Mouse (Mus musculus): ENCODE results near the gene A630023A22Rik. TPM values are rescaled to one million over a fixed set of nuclear protein-coding genes. Genes with fewer than 3 reads are reported as not detected.

The A630023A22Rik gene
- polyA plus RNA-seq, 1 experiment: not detected

DNA sequence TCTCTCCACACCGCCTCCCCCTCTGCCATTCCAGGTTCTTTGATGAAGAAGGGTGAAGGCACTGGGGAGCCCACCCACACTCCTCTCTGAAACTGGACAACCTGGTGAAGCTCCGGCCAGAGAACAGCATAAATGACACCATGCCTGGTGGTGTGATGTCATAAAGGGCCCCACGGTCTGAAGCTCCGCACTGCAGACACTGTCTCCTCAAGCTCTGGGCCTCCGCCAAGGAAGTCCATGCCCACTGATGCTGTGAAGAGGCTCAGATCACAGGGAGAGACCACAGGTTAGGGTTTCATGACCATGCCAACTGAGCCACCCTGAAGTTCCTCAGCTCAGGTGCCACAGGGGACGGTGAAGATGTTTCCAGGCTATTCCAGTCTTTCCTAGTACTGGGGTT, 50.0 kb downstream of the A630023A22Rik start, which contains the start of gene Antxrl:
Gene Antxrl (plus strand): TSS at position 192 of the 400 bp plus-strand sequence.
- TF ChIP-seq CTCF (IDR thresholded peaks at IDR 0.05; ENCODE audit: extremely low read depth, insufficient read depth, low read length) (no peak), POLR2A (IDR thresholded peaks at IDR 0.05; ENCODE audit: extremely low read depth, insufficient read depth, low read length) (no peak)

DNA sequence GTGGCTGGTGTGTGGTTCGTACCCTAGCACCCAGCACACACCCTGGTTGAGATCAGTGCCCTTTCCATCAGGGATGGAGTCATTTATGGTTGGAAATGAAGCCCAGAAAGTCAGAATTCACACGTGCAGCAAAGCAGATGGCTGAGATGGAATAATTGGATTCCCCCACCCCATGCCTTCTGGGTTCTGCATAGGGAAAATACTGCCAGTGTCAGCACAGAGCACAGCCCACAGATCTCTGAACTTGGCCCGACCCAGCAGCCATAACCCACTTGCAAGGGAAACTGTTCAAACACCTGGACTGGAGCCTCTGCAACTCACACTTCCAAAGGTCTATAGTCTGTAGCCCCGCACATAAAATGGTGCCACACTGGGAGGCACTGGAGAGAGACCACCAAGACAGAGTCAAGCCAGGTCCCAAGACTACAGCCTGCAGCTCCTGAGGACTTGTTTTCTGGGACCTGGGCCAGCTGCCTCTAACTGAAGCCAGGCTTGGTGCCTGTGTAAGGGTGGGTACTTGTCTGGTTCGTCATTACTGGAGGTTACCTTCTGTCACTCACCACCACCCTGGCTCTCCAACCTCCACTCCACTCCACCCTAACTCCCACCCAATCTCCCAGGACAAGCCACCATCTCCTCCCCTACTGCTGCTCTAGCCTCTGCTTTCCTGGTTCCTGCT, 52.3 kb downstream of the A630023A22Rik start:
- no peak for TF ChIP-seq CTCF (IDR thresholded peaks at IDR 0.05; ENCODE audit: extremely low read depth, insufficient read depth, low read length)
- TF ChIP-seq POLR2A (IDR thresholded peaks at IDR 0.05; ENCODE audit: extremely low read depth, insufficient read depth, low read length): no peak
- Histone ChIP-seq H3K27ac (ENCODE audit: insufficient read depth, low read length) (no peak overlapping the region), H3K4me1 (ENCODE audit: control insufficient read depth, insufficient read depth, low read length) (no peaks in the 10 kb centered on the region), H3K4me3 (ENCODE audit: insufficient read depth, low read length) (no peak overlapping the region)

More for the DNA sequence above, 50.0 kb downstream of the A630023A22Rik start, which contains the start of gene Antxrl:
- no peak within 1 kb of the TSS for H3K4me3 ChIP-seq (ENCODE audit: insufficient read depth, low read length)
- H3K27ac ChIP-seq (ENCODE audit: insufficient read depth, low read length): no peak within 1 kb of the TSS
- H3K4me1 ChIP-seq (ENCODE audit: control insufficient read depth, insufficient read depth, low read length): no peaks in the 10 kb centered on the region

DNA sequence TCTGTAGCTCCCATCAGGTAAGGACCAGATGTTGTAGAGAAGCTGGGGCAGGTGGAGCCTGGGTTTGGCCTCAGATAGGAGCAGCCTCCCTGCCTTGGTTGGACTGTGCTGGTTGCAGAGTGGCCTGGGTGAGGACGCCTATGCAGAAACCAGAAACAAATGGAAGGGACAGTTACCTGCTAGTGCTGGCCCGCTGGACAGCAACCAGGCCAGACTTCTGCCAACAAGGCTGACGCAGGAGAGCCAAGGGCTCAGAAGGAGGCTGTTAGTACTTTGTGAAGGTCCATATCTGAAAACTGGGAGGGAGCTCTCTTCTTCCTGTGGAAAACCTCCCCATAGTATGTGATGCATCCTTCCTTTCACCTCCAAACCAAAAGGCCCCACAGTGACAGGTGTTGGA, 59.2 kb downstream of the A630023A22Rik start:
- H3K27ac ChIP-seq (ENCODE audit: insufficient read depth, low read length): no peak overlapping the region
- no peak for TF ChIP-seq CTCF (IDR thresholded peaks at IDR 0.05; ENCODE audit: extremely low read depth, insufficient read depth, low read length)
- TF ChIP-seq POLR2A (IDR thresholded peaks at IDR 0.05; ENCODE audit: extremely low read depth, insufficient read depth, low read length): no peak
- no peaks in the 10 kb centered on the region for H3K4me1 ChIP-seq (ENCODE audit: control insufficient read depth, insufficient read depth, low read length)
- no peak overlapping the region for H3K4me3 ChIP-seq (ENCODE audit: insufficient read depth, low read length)

DNA sequence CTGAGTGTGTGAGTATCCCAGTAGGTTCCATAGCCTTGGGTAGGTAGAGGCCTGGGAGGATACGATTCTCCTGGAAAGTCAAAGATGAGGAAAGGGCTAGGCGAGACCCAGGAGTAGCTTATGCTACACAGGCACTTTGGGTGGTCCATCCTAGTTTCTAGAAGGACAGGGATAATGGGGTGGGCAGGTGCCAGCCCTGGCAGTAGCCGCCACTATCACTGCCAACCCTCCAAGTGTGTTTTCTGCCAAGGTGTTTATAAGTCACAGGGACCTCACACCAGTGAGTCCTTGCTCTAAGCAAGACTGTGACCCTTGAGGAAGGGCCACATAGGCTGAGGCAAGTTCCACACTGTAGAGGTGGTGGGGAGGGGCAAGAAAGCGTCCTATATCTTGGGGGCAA, 61.3 kb downstream of the A630023A22Rik start:
- no peak for TF ChIP-seq CTCF (IDR thresholded peaks at IDR 0.05; ENCODE audit: extremely low read depth, insufficient read depth, low read length)
- no peak for TF ChIP-seq POLR2A (IDR thresholded peaks at IDR 0.05; ENCODE audit: extremely low read depth, insufficient read depth, low read length)

DNA sequence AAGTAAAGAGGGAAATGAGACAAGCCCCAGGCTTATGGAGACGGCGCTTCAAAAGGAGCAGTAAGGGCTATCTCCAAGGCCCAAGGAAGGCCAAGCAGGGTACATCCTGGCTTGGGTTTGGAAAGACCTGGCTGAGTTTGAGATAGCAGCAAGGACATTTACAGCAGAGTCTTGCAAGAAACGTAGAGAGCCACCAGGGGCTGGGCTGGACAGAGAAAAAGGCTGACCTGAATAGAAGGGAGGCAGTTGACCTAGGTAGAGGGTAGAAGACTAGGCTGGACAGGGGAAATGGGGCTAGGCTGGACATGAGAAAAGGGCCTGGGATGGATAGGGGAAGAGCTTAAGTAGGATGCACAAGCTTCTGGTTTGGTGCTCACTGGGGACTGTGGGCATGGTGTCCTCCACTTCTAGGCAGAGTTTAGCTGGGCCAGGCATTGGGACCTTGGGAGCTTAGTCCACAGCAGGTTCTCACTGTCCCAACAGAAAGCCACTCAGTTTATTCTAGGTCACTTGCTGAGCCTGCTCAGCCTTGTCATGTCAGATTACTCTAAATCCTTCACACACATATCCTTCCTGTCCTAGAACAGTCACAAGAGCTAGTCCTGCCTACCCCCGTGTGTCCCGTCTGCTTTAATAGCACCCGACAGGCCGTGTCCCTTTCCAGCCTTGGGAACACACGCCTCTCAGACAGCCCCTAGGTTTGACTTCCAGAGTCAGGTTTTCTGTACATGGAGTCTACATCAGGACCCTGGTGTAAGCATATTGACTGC, 68.5 kb downstream of the A630023A22Rik start:
- no peak overlapping the region for H3K4me3 ChIP-seq (ENCODE audit: insufficient read depth, low read length)
- TF ChIP-seq POLR2A (IDR thresholded peaks at IDR 0.05; ENCODE audit: extremely low read depth, insufficient read depth, low read length): no peak
- no peak for TF ChIP-seq CTCF (IDR thresholded peaks at IDR 0.05; ENCODE audit: extremely low read depth, insufficient read depth, low read length)
- no peaks in the 10 kb centered on the region for H3K4me1 ChIP-seq (ENCODE audit: control insufficient read depth, insufficient read depth, low read length)
- H3K27ac ChIP-seq (ENCODE audit: insufficient read depth, low read length): no peak overlapping the region

More for the DNA sequence above, 61.3 kb downstream of the A630023A22Rik start:
- no peak overlapping the region for H3K4me3 ChIP-seq (ENCODE audit: insufficient read depth, low read length)
- no peak overlapping the region for H3K27ac ChIP-seq (ENCODE audit: insufficient read depth, low read length)
- H3K4me1 ChIP-seq (ENCODE audit: control insufficient read depth, insufficient read depth, low read length): no peaks in the 10 kb centered on the region

DNA sequence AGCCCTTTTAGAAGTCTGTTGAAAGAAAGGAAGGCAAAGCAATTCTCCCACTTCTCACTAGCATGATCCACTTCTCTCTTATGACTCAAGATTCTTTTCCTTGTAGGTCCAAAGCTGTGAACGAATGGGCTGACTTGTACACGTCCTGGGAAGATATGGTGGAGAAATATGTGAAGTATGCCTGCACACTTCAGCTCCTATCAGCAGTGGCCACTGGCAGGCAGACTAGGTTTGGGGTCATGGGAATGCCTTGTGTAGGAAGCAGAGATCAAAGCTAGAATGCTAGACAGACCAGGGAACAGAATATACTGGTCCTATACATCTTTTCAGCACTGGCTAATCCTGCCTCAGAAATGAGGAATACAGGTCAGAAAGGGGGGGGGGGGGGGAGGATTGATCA, 75.8 kb downstream of the A630023A22Rik start:
- Histone ChIP-seq H3K27ac (ENCODE audit: insufficient read depth, low read length) (no peak overlapping the region), H3K4me3 (ENCODE audit: insufficient read depth, low read length) (no peak overlapping the region), H3K4me1 (ENCODE audit: control insufficient read depth, insufficient read depth, low read length) (no peaks in the 10 kb centered on the region)
- no peak for TF ChIP-seq POLR2A (IDR thresholded peaks at IDR 0.05; ENCODE audit: extremely low read depth, insufficient read depth, low read length)
- no peak for TF ChIP-seq CTCF (IDR thresholded peaks at IDR 0.05; ENCODE audit: extremely low read depth, insufficient read depth, low read length)

DNA sequence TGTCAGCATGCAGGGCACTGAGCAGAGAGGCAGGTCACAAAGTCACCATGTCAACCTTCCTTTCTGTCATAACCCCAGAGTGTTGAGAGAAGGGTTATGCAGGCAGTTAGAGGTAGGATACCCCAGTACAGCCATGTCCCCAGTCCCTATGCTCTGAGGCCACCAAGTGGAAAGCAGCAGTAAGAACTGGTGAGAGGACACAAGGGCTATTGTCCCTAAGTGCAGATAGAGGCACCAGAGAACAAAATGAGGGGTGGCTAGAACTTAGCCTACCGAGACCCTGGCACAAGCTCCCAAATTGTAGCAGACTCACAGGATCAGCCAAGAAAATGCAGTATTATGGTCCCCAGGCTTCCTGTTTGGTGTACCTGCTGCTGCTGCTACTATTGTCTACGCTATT, 85.6 kb downstream of the A630023A22Rik start:
- H3K4me3 ChIP-seq (ENCODE audit: insufficient read depth, low read length): no peak overlapping the region
- no peak overlapping the region for H3K27ac ChIP-seq (ENCODE audit: insufficient read depth, low read length)
- TF ChIP-seq POLR2A (IDR thresholded peaks at IDR 0.05; ENCODE audit: extremely low read depth, insufficient read depth, low read length) (no peak), CTCF (IDR thresholded peaks at IDR 0.05; ENCODE audit: extremely low read depth, insufficient read depth, low read length) (peak; percentile 22; the same call in 1 of the 2 replicates)
- H3K4me1 ChIP-seq (ENCODE audit: control insufficient read depth, insufficient read depth, low read length): no peaks in the 10 kb centered on the region

DNA sequence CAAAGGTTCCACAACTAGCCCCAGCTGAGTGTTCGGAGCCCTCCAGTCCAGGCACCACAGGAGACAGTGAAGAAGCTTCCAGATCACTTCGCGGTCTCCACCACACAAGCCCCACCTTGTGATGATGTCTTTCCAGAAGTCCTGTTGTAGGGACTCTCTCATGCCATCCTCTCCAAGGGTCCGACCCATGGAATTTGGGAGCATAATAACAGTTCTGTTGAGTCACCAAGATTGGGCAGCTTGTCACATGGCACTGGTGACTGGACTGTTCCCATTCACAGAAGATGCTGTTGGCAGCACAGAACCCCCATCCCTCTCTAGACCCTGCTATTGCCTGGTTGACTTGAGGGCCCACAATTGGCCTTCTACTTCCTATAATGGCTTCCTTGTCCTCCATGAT, 86.2 kb downstream of the A630023A22Rik start, which contains the start of gene Gm5460:
Gene Gm5460 (plus strand): TSS at position 378 of the 400 bp plus-strand sequence.
- no peak within 1 kb of the TSS for H3K27ac ChIP-seq (ENCODE audit: insufficient read depth, low read length)
- H3K4me3 ChIP-seq (ENCODE audit: insufficient read depth, low read length): no peak within 1 kb of the TSS
- no peaks in the 10 kb centered on the region for H3K4me1 ChIP-seq (ENCODE audit: control insufficient read depth, insufficient read depth, low read length)
- TF ChIP-seq CTCF (IDR thresholded peaks at IDR 0.05; ENCODE audit: extremely low read depth, insufficient read depth, low read length) (no peak), POLR2A (IDR thresholded peaks at IDR 0.05; ENCODE audit: extremely low read depth, insufficient read depth, low read length) (no peak)

DNA sequence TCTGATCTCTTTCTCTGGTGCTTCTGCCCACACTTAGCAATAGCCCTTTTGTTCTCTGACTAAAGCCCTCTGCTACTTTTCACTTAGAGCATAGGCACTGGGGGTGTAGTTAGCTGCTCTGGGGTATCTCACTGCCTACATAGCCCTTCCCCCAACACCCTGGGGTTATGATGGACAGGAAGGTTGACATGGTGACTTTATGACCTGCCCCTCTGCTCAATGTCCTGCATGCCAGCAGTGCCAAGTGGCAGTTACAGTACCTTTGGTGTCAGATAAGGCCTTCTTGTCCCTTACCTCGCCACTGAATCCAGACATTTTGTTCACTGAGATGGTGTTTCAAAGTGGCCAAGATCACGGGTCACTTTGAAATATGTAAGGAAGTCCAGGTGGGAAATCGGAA, 87.5 kb downstream of the A630023A22Rik start, which contains the start of gene Gm30083:
Gene Gm30083 (minus strand): TSS at position 120 of the 400 bp plus-strand sequence.
- TF ChIP-seq CTCF (IDR thresholded peaks at IDR 0.05; ENCODE audit: extremely low read depth, insufficient read depth, low read length) (no peak), POLR2A (IDR thresholded peaks at IDR 0.05; ENCODE audit: extremely low read depth, insufficient read depth, low read length) (no peak)
- no peaks in the 10 kb centered on the region for H3K4me1 ChIP-seq (ENCODE audit: control insufficient read depth, insufficient read depth, low read length)
- H3K27ac ChIP-seq (ENCODE audit: insufficient read depth, low read length): no peak within 1 kb of the TSS
- no peak within 1 kb of the TSS for H3K4me3 ChIP-seq (ENCODE audit: insufficient read depth, low read length)
